Mouse (Mus musculus): ENCODE results near the gene Phf7.

The Phf7 gene

GRCm38 (mm10) chr14:31197547-31198516 lies 53.3 kb downstream of the Phf7 start:
- no peak for DNase-seq (ENCODE audit: low spot score)

- DNase-seq (ENCODE audit: low spot score): no peak
These were observed 55.1 kb downstream of the Phf7 start for GRCm38 (mm10) chr14:31195968-31196367.

GRCm38 (mm10) chr14:31195521-31195920 lies 55.6 kb downstream of the Phf7 start:
- no peak for DNase-seq (ENCODE audit: low spot score)

- peak; percentile 78 for DNase-seq (ENCODE audit: low spot score)
These were observed 56.1 kb downstream of the Phf7 start for GRCm38 (mm10) chr14:31194891-31195513.

DNA sequence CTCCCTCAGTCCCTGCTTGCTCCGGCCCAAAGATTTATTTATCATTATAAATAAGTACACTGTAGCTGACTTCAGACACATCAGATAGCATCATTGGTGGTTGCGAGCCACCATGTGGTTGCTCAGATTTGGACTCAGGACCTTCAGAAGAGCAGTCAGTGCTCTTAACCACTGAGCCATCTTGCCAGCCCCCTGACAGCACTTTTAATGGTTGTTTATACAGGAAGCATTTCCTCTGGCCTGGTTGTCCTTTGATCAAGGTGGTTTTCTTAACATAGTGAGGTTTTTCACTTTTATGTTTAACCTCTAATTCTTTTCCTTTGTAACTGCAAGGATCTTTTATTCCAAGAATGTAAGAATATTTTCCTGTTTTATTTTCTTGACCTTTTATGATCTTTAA lies 56.7 kb downstream of the Phf7 start:
- DNase-seq (ENCODE audit: low spot score): no peak

- no peak for DNase-seq (ENCODE audit: low spot score)
These were observed 57.3 kb downstream of the Phf7 start for GRCm38 (mm10) chr14:31193791-31194190.

- no peak for DNase-seq (ENCODE audit: low spot score)
These were observed 59.2 kb downstream of the Phf7 start for GRCm38 (mm10) chr14:31191936-31192335.

GRCm38 (mm10) chr14:31189348-31189747 lies 61.8 kb downstream of the Phf7 start:
- no peak for DNase-seq (ENCODE audit: low spot score)

DNA sequence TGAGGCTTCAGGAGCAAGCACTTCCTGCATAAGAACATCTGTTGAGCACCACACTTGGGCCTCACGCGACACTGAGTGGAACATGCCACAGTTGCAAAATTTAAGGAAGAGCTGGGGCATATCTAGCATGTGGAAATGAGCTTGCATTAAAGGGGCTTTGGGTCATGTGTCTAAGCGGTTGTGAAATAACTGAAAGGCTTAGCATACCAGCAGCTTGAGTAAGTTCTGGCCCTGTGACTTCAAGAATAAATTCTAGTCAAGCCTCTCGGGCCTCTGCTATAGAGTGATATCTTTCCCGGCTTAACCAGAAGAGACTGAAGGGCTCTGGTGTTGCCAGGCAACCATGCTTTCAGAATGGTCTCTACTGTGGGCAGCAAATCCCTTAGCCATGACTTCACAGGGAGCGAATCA lies 62.3 kb downstream of the Phf7 start:
- DNase-seq (ENCODE audit: low spot score): no peak

Measured in ovary, postnatal 36 days (tissue).